Mouse (Mus musculus): ENCODE data around the gene Angel1. TPM values are rescaled to one million over a fixed set of nuclear protein-coding genes. Genes with fewer than 3 reads are reported as not detected.
A peak's percentile ranks its signal among the peaks of the same experiment; 100 is the strongest.

Gene Angel1
- polyA plus RNA-seq, 1 experiment from 2014 or later, result 11.9 TPM

- H3K4me3 ChIP-seq, result no peak within 1 kb of the TSS
- H3K27ac ChIP-seq, result no peak within 1 kb of the TSS
- 84% methylated on average over 8 of the region's 8 CpGs for WGBS
- no peaks in the 10 kb centered on the region for H3K4me1 ChIP-seq
- no peaks in the 10 kb centered on the region for H3K27me3 ChIP-seq (ENCODE audit: low read depth, poor library complexity, severe bottlenecking)
- H3K36me3 ChIP-seq, result no peaks in the 10 kb centered on the region
- H3K9me3 ChIP-seq (replicated peaks), result no peaks in the 10 kb centered on the region
- no peak for DNase-seq (ENCODE audit: low spot score)
Observed at GRCm38 (mm10) chr12:86734319-86734810, 8.1 kb upstream of the Angel1 start, which contains the start of gene Lrrc74a. Gene Lrrc74a (plus strand): TSS chr12:86734369.

DNA sequence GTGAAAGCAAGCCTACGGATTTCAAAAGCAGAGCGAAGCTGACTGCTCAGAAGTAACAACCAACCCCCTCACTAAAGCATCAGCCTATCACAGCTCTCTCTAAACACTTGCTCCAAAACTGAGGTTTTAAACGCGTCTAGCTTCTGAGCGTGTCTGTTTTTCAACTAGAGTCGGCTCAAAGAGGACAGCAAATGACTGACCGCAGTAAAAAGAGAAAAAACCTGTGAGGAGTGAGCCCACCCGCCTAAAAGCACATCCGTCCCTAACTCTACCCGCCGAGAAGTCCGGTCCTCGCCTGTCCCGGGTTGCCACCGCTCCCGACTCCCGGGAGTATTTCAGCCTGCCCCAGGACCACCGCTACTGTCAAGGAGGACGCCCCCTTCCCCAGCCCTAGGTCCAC lies 554 bp downstream of the Angel1 start:
- DNase-seq (ENCODE audit: low spot score), result no peak
- H3K4me3 ChIP-seq, result peak overlapping the region; percentile 87
- WGBS, result under 1% methylated on average over 19 of the region's 19 CpGs

GRCm38 (mm10) chr12:86724300-86724699 lies 2.0 kb downstream of the Angel1 start:
- Histone ChIP-seq H3K27ac (no peak overlapping the region), H3K4me1 (0 out of 2 replicates have a peak, but pooled peaks cover 3% of the 10 kb centered on the region), H3K36me3 (0 out of 2 replicates have a peak, but pooled peaks cover 2% of the 10 kb centered on the region), H3K4me3 (no peak overlapping the region), H3K9me3 (replicated peaks) (no peaks in the 10 kb centered on the region), H3K27me3 (ENCODE audit: low read depth, poor library complexity, severe bottlenecking) (no peaks in the 10 kb centered on the region)
- WGBS, result 64% methylated on average over 2 of the region's 2 CpGs
- DNase-seq (ENCODE audit: low spot score), result no peak

More for the DNA sequence above, 554 bp downstream of the Angel1 start:
- Histone ChIP-seq H3K27me3 (ENCODE audit: low read depth, poor library complexity, severe bottlenecking) (no peaks in the 10 kb centered on the region), H3K4me1 (0 out of 2 replicates have a peak, but pooled peaks cover 3% of the 10 kb centered on the region), H3K27ac (peak overlapping the region; percentile 89), H3K36me3 (0 out of 2 replicates have a peak, but pooled peaks cover 2% of the 10 kb centered on the region), H3K9me3 (replicated peaks) (no peaks in the 10 kb centered on the region)

- no peak for DNase-seq (ENCODE audit: low spot score)
- whole genome bisulfite sequencing, result 92% methylated on average over 5 of the region's 5 CpGs
- Histone ChIP-seq H3K27me3 (ENCODE audit: low read depth, poor library complexity, severe bottlenecking) (no peaks in the 10 kb centered on the region), H3K4me1 (0 out of 2 replicates have a peak, but pooled peaks cover 3% of the 10 kb centered on the region), H3K9me3 (replicated peaks) (no peaks in the 10 kb centered on the region), H3K4me3 (no peak overlapping the region), H3K36me3 (0 out of 2 replicates have a peak, but pooled peaks cover 2% of the 10 kb centered on the region), H3K27ac (no peak overlapping the region)
Observed at GRCm38 (mm10) chr12:86721453-86721852, 4.8 kb downstream of the Angel1 start.

- H3K4me1 ChIP-seq, result 0 out of 2 replicates have a peak, but pooled peaks cover 1% of the 10 kb centered on the region
- peak overlapping the region; percentile 16; the same call in 1 of the 2 replicates for H3K27ac ChIP-seq
Observed at GRCm38 (mm10) chr12:86719961-86720639, 6.2 kb downstream of the Angel1 start.

DNA sequence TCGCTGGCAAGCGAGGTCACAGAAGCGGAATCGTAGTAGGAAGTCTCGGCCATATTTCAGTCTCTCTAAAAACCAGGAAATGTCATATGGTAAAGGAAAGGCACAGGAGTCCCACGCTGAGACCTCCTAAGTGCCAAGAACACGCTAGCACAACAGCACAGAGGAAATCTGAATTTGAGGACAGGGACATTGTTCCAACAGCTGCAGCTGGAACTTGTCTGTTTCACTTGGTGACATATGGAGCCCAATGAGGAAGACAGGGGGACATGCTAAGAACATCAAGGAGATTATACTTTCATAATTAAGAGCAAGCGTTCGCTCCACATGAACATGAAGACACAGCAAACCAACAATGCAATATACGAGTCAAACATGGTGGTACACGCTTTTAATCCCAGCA lies 9.3 kb downstream of the Angel1 start:
- no peak overlapping the region for H3K27ac ChIP-seq
- DNase-seq (ENCODE audit: low spot score), result no peak
- 0 out of 2 replicates have a peak, but pooled peaks cover 2% of the 10 kb centered on the region for H3K36me3 ChIP-seq
- 93% methylated on average over 11 of the region's 11 CpGs for WGBS
- no peaks in the 10 kb centered on the region for H3K9me3 ChIP-seq (replicated peaks)
- H3K4me3 ChIP-seq, result no peak overlapping the region
- no peaks in the 10 kb centered on the region for H3K27me3 ChIP-seq (ENCODE audit: low read depth, poor library complexity, severe bottlenecking)
- no peaks in the 10 kb centered on the region for H3K4me1 ChIP-seq

More at GRCm38 (mm10) chr12:86719961-86720639, 6.2 kb downstream of the Angel1 start:
- H3K36me3 ChIP-seq, result 0 out of 2 replicates have a peak, but pooled peaks cover 2% of the 10 kb centered on the region
- no peaks in the 10 kb centered on the region for H3K27me3 ChIP-seq (ENCODE audit: low read depth, poor library complexity, severe bottlenecking)
- H3K9me3 ChIP-seq (replicated peaks), result no peaks in the 10 kb centered on the region
- no peak for DNase-seq (ENCODE audit: low spot score)
- WGBS, result 89% methylated on average over 18 of the region's 18 CpGs
- H3K4me3 ChIP-seq, result no peak overlapping the region

- Histone ChIP-seq H3K27me3 (ENCODE audit: low read depth, poor library complexity, severe bottlenecking) (no peaks in the 10 kb centered on the region), H3K4me3 (no peak overlapping the region), H3K27ac (no peak overlapping the region), H3K9me3 (replicated peaks) (no peaks in the 10 kb centered on the region), H3K4me1 (no peaks in the 10 kb centered on the region), H3K36me3 (no peaks in the 10 kb centered on the region)
- peak; percentile 72 for DNase-seq (ENCODE audit: low spot score)
- WGBS, result 52% methylated on average over 5 of the region's 5 CpGs
Observed at GRCm38 (mm10) chr12:86715401-86715800, 10.9 kb downstream of the Angel1 start.

- no peaks in the 10 kb centered on the region for H3K27me3 ChIP-seq (ENCODE audit: low read depth, poor library complexity, severe bottlenecking)
- no peaks in the 10 kb centered on the region for H3K36me3 ChIP-seq
- no peaks in the 10 kb centered on the region for H3K4me1 ChIP-seq
- H3K4me3 ChIP-seq, result no peak overlapping the region
- WGBS, result 85% methylated on average over 5 of the region's 5 CpGs
- no peaks in the 10 kb centered on the region for H3K9me3 ChIP-seq (replicated peaks)
- no peak for DNase-seq (ENCODE audit: low spot score)
- H3K27ac ChIP-seq, result no peak overlapping the region
Observed at GRCm38 (mm10) chr12:86714026-86714425, 12.2 kb downstream of the Angel1 start.

DNA sequence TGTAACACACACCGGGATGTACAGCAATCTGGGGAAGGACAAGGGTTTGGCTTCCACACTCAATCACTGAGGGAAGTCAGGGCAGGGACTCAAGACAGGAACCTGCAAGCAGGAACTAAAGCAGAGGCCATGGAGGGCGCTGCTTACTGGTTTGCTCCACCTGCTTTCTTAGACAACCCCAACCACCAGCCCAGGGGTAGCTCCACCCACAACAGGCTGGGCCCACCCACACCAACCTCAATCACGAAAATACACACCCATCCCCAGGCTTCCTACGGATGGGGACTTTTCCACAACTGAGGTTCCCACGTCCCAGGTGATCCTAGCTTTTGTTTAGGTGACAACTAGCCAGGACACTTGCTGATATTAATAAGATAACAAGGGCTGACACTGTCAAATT lies 20.4 kb downstream of the Angel1 start:
- whole genome bisulfite sequencing, result 83% methylated on average over 5 of the region's 5 CpGs
- peaks cover 7% of the 10 kb centered on the region; the same call in 1 of the 2 replicates for H3K36me3 ChIP-seq
- H3K9me3 ChIP-seq (replicated peaks), result no peaks in the 10 kb centered on the region
- peaks cover 12% of the 10 kb centered on the region for H3K4me1 ChIP-seq
- H3K27ac ChIP-seq, result no peak overlapping the region
- DNase-seq (ENCODE audit: low spot score), result no peak
- H3K4me3 ChIP-seq, result no peak overlapping the region
- H3K27me3 ChIP-seq (ENCODE audit: low read depth, poor library complexity, severe bottlenecking), result no peaks in the 10 kb centered on the region

DNA sequence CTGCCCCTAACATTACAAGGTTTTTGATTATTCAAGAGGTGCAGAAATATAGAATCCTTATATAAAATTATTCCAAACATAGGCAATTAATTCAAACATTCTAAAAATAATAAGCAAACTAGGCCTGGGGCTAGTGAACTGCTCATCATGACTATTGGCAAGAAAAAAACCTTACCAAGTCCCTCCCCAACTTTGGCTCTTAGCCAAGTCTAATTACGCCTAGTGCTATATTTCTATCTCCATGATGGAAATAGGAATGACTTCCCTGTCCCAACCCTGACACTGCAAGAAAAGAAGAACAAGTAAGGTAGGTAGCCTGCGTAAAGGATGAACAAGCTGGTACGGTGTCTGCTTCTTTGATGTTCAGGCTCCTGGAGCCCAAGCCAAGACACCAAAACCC lies 23.6 kb downstream of the Angel1 start:
- Histone ChIP-seq H3K4me3 (no peak overlapping the region), H3K27me3 (ENCODE audit: low read depth, poor library complexity, severe bottlenecking) (no peaks in the 10 kb centered on the region), H3K36me3 (peaks cover 7% of the 10 kb centered on the region; the same call in 1 of the 2 replicates), H3K27ac (no peak overlapping the region), H3K4me1 (peaks cover 26% of the 10 kb centered on the region), H3K9me3 (replicated peaks) (no peaks in the 10 kb centered on the region)
- DNase-seq (ENCODE audit: low spot score), result no peak
- 94% methylated on average over 3 of the region's 3 CpGs for WGBS

DNA sequence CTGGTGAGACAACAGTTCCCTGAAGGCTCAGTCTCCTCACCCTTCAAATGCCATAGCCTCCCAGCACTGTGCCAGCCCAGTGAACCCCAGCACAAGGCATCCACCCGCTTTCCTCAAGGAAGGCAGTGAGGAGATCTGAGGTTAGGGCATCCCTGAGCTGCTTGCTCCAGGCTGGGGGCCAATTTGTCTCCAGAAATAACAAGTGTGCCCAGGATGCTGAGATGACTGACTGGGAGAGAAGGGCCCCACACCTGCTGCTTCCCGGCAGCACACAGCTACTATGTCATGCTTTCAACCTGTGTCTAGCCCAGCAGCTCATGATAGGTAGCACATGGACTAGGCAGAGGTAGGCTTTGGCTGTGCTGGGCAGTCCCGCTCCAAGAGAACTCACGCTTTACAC lies 24.8 kb downstream of the Angel1 start:
- Histone ChIP-seq H3K4me1 (peaks cover 26% of the 10 kb centered on the region), H3K27ac (no peak overlapping the region)

DNA sequence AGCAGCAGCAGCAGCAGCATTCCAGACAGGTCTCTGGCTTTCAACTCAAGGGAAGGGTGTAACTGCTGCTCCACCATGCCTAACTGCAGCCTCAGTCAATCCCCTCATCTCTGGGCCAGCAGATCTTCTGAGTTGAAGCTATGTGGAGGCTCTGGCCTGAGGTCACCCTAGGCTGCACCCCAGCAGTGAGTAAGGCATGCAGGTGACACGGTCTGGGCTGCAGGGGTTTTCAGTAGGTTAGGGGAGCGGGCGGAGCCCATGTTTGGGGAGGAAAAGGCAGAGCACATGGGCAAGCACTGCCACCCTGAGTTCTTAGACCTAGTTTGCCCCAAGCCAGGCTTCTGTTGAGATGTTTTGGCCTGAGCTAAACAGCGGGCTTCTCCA lies 25.3 kb downstream of the Angel1 start:
- Histone ChIP-seq H3K9me3 (replicated peaks) (no peaks in the 10 kb centered on the region), H3K27ac (no peak overlapping the region), H3K4me3 (no peak overlapping the region), H3K36me3 (peaks cover 7% of the 10 kb centered on the region; the same call in 1 of the 2 replicates), H3K4me1 (peaks cover 26% of the 10 kb centered on the region), H3K27me3 (ENCODE audit: low read depth, poor library complexity, severe bottlenecking) (no peaks in the 10 kb centered on the region)
- WGBS, result 73% methylated on average over 4 of the region's 4 CpGs
- no peak for DNase-seq (ENCODE audit: low spot score)

More for the DNA sequence above, 24.8 kb downstream of the Angel1 start:
- no peak for DNase-seq (ENCODE audit: low spot score)
- WGBS, result 91% methylated on average over 4 of the region's 4 CpGs
- Histone ChIP-seq H3K27me3 (ENCODE audit: low read depth, poor library complexity, severe bottlenecking) (no peaks in the 10 kb centered on the region), H3K4me3 (no peak overlapping the region), H3K9me3 (replicated peaks) (no peaks in the 10 kb centered on the region), H3K36me3 (peaks cover 7% of the 10 kb centered on the region; the same call in 1 of the 2 replicates)

Measured in limb, embryonic 10.5 days (tissue).